Mouse (Mus musculus): ENCODE measurements at regions not wholly inside any gene's neighbourhood (a gene's known extent, or its start where the extent isn't known, plus 50 kb on each side); places are given as distances from the start of the nearest gene placed in this dataset.

DNA sequence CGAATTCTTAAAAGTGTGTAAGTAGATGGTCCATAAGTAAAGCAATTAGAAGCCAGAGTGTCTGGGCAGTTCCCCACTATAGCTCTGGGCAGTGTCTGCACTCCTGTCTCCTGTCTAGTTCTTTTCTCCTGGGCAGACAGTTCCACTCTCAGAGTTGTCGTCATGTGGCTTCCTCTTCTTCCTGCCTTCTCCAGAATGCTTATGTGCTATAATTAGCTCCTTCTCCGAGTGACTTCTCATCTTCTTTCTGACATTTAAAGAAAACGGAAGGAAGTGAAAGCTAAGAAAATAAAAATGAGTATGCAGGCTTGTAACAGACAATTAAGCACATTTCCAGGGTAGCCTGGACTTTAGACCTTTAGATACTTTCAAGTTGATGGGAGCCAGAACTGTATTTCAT is 155.1 kb upstream of the Tnfaip3 start:
- 0 out of 2 replicates have a peak overlapping the region, but pooled peaks have one; percentile 36 for H3K27ac ChIP-seq (ENCODE audit: insufficient read depth, low read length)
- H3K4me1 ChIP-seq (ENCODE audit: control insufficient read depth, insufficient read depth, low read length): peaks cover 15% of the 10 kb centered on the region
- H3K4me3 ChIP-seq (ENCODE audit: insufficient read depth, low read length): no peak overlapping the region
- TF ChIP-seq POLR2A (IDR thresholded peaks at IDR 0.05; ENCODE audit: low read depth, low read length) (no peak), CTCF (IDR thresholded peaks at IDR 0.05; ENCODE audit: borderline replicate concordance, insufficient read depth, low read length) (no peak)

DNA sequence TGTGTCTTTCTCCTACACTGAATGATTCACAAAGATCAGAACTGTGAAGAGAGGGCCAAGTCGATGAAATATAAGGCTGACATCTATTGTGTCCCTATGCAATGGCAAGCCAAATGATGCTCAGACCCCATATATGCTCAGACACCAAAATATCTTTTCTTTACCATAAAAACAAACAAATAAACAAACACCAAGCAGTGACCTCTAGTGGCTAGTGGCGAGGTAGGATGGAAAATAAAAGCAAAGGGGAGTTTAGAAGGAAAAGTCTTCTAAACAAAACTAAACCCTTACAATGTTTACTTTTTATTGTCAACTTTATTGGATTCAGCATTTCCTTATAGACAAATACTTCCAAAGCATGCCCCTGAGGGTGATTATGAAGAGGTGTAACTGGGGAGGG is 153.8 kb upstream of the Tnfaip3 start:
- Histone ChIP-seq H3K4me1 (ENCODE audit: control insufficient read depth, insufficient read depth, low read length) (peaks cover 15% of the 10 kb centered on the region), H3K27ac (ENCODE audit: insufficient read depth, low read length) (no peak overlapping the region), H3K4me3 (ENCODE audit: insufficient read depth, low read length) (no peak overlapping the region)
- no peak for TF ChIP-seq POLR2A (IDR thresholded peaks at IDR 0.05; ENCODE audit: low read depth, low read length)
- TF ChIP-seq CTCF (IDR thresholded peaks at IDR 0.05; ENCODE audit: borderline replicate concordance, insufficient read depth, low read length): no peak

DNA sequence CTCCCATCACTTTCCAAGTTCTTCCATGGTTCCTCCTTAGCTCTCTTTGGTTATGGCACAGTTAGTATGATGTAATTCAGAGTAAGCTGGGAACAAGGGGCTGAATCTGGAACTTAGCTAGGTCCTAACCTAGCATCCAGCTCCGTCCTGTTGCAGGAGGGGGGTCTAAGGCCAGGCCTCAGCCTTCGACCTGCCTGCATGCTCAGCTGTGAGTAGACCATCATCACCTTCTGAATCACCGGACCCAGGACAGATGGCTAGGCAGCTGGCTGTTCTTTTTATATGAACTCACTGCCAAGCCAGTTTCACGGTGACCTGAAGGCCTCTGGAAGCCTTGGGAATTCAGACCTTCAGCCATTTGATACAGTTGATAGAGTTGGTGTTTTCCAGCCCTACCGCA is 152.9 kb upstream of the Tnfaip3 start:
- Histone ChIP-seq H3K27ac (ENCODE audit: insufficient read depth, low read length) (peak overlapping the region; percentile 98), H3K4me3 (ENCODE audit: insufficient read depth, low read length) (no peak overlapping the region), H3K4me1 (ENCODE audit: control insufficient read depth, insufficient read depth, low read length) (peaks cover 15% of the 10 kb centered on the region)
- TF ChIP-seq CTCF (IDR thresholded peaks at IDR 0.05; ENCODE audit: borderline replicate concordance, insufficient read depth, low read length): no peak
- no peak for TF ChIP-seq POLR2A (IDR thresholded peaks at IDR 0.05; ENCODE audit: low read depth, low read length)

DNA sequence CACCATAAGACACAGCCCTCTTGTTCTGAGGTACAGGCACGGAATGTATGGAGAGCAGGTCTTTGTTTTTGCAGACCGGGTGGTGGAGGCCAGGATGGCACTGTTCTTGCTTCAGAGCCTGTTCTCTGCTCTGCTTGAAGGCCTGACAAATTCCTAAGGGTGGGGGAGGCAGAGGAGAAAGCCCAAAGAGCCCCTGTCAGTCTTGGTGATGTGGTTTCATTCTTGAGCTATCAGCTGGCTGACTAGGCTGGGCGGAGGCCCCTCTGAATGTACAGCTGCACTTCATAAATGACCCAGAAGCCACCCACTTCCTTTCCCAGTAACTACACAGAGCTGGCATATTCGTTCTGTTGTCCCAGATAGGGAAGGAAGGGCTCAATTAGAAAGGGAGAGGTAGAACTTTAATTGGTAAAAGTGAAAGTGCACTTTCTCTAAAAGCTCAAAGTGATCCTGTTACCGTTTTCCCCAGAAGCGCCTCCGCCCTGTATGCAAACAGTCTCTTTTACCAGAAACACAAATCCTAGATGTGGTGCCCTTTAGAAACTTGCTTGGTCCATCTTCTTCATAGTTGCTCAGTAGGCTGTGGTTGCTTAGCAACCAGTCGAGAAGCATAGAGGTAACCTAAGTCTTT is 152.3 kb upstream of the Tnfaip3 start:
- Histone ChIP-seq H3K4me3 (ENCODE audit: insufficient read depth, low read length) (no peak overlapping the region), H3K27ac (ENCODE audit: insufficient read depth, low read length) (peak overlapping the region; percentile 98), H3K4me1 (ENCODE audit: control insufficient read depth, insufficient read depth, low read length) (peaks cover 15% of the 10 kb centered on the region)
- TF ChIP-seq POLR2A (IDR thresholded peaks at IDR 0.05; ENCODE audit: low read depth, low read length): 0 out of 2 replicates have a peak, but pooled peaks have one; percentile 27
- TF ChIP-seq CTCF (IDR thresholded peaks at IDR 0.05; ENCODE audit: borderline replicate concordance, insufficient read depth, low read length): no peak

DNA sequence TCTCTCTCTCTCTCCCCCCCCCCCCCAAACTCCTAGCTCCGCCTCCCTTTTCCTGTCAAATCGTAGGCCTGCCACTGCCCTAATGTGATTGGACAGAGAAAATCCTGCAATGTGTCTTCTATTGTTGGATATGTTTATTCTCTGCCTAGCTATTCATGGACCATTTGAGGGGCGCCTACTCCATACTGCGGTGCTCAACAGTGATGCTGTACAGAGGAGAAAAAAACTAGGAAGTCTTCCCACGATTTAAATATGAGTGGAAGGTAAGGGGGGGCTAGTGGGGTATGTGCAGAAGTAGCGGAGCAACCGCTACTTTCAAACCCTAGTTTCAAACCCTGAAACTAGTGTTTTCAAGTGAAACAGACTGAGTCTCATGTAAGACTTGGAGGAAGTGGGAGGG is 151.6 kb upstream of the Tnfaip3 start:
- Histone ChIP-seq H3K4me3 (ENCODE audit: insufficient read depth, low read length) (no peak overlapping the region), H3K27ac (ENCODE audit: insufficient read depth, low read length) (peak overlapping the region; percentile 91), H3K4me1 (ENCODE audit: control insufficient read depth, insufficient read depth, low read length) (peaks cover 17% of the 10 kb centered on the region)
- TF ChIP-seq CTCF (IDR thresholded peaks at IDR 0.05; ENCODE audit: borderline replicate concordance, insufficient read depth, low read length): no peak
- TF ChIP-seq POLR2A (IDR thresholded peaks at IDR 0.05; ENCODE audit: low read depth, low read length): no peak

DNA sequence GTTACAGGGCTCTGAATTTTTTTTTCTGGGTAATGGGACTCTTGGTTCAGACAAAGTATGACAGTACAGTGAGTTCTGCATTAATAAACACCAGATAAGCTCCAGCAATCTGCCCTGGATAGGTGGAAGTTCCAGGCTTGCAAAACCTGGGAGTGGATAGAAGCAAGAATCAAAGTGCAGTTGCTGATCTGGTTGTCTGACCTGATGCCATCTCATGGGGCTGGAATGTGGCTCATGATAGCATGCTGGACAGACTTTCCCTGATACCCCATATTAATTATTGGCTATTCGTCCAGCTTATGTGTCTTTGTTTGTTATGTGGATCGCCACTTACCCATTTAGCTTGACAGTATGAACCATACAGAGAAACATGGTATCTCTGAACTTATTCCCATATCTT is 146.6 kb upstream of the Tnfaip3 start:
- no peak for TF ChIP-seq POLR2A (IDR thresholded peaks at IDR 0.05; ENCODE audit: low read depth, low read length)
- no peak for TF ChIP-seq CTCF (IDR thresholded peaks at IDR 0.05; ENCODE audit: borderline replicate concordance, insufficient read depth, low read length)
- H3K4me3 ChIP-seq (ENCODE audit: insufficient read depth, low read length): no peak overlapping the region
- peaks cover 6% of the 10 kb centered on the region; the same call in 1 of the 2 replicates for H3K4me1 ChIP-seq (ENCODE audit: control insufficient read depth, insufficient read depth, low read length)
- no peak overlapping the region for H3K27ac ChIP-seq (ENCODE audit: insufficient read depth, low read length)

DNA sequence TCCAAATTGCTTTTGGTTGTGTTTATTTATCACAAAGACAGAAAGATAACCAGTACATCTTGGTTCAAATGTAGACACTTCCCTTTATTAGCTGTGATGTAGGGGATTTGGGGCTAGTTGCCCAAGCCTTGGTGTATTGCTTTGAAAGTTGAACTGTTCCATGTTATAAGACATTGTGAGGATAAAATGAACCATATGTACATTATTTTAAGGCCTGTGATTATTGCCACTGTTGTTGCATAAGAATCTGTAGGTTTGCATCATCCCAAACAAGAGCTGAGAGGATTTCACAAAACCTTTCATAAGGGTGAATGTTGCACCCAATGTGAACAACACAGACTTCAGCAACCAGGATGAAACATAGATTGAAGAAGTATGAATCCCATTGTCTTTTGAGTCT is 145.7 kb upstream of the Tnfaip3 start:
- Histone ChIP-seq H3K4me3 (ENCODE audit: insufficient read depth, low read length) (no peak overlapping the region), H3K27ac (ENCODE audit: insufficient read depth, low read length) (no peak overlapping the region), H3K4me1 (ENCODE audit: control insufficient read depth, insufficient read depth, low read length) (peaks cover 6% of the 10 kb centered on the region; the same call in 1 of the 2 replicates)
- TF ChIP-seq CTCF (IDR thresholded peaks at IDR 0.05; ENCODE audit: borderline replicate concordance, insufficient read depth, low read length) (no peak), POLR2A (IDR thresholded peaks at IDR 0.05; ENCODE audit: low read depth, low read length) (no peak)

DNA sequence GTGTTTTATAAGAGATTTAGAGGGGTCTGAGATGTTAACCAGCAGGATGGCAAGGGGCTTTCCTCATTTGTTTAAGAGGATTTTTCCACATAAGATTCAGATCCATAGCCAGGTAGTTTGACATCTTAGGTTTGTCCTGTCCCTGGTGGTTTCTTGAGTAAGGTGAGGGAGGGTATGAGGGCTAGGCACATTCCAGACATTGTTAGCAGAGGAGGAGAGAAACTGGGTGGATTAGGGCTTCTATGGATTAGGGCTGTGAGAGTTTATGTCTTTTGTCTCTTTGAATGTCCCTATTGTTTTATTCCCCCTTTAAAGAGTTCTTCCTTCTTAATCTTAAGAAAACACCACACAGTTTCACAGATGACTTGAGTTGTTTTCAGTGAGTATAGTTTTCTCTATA is 138.6 kb upstream of the Tnfaip3 start:
- Histone ChIP-seq H3K4me3 (ENCODE audit: insufficient read depth, low read length) (no peak overlapping the region), H3K27ac (ENCODE audit: insufficient read depth, low read length) (no peak overlapping the region), H3K4me1 (ENCODE audit: control insufficient read depth, insufficient read depth, low read length) (peaks cover 9% of the 10 kb centered on the region)
- TF ChIP-seq CTCF (IDR thresholded peaks at IDR 0.05; ENCODE audit: borderline replicate concordance, insufficient read depth, low read length) (no peak), POLR2A (IDR thresholded peaks at IDR 0.05; ENCODE audit: low read depth, low read length) (no peak)

DNA sequence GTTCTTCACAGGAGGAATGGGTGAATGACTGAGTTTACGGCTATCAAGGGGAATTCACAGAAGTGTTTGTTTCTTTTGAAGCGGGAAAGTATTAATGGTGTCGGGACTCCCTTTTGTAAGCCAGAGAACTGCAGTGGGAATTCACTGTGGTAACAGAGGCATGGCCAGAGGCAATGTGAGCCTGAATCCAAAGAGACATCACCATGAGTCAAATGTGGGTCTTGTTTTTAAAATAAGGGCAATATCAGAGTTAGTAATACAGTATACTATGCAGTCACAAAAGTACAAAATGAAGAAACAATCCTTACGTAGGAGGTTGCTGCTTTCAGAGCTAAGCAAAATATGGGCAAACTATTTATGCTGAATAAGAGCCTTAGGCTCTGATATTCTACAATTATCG is 137.3 kb upstream of the Tnfaip3 start:
- Histone ChIP-seq H3K4me3 (ENCODE audit: insufficient read depth, low read length) (no peak overlapping the region), H3K27ac (ENCODE audit: insufficient read depth, low read length) (peak overlapping the region; percentile 87), H3K4me1 (ENCODE audit: control insufficient read depth, insufficient read depth, low read length) (peaks cover 11% of the 10 kb centered on the region)
- TF ChIP-seq POLR2A (IDR thresholded peaks at IDR 0.05; ENCODE audit: low read depth, low read length) (no peak), CTCF (IDR thresholded peaks at IDR 0.05; ENCODE audit: borderline replicate concordance, insufficient read depth, low read length) (no peak)

DNA sequence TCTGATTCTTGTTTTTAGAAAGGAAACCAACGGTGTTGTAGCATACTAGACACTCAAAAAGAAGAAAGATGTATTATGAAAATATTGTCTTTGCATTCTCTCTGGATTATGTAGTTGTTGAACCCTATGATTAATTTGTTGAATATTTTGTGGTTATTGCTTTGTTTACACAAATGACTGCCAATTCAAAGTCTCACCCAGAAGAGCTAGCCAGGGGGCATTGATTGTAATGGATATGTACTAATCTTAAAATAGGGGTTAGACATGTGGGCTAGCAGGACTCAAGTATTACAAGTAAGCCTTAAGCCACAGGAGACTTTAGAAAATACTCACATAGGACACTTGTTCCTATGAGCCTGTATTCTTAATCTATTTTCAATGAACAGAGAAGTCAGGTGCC is 135.3 kb upstream of the Tnfaip3 start:
- H3K27ac ChIP-seq (ENCODE audit: insufficient read depth, low read length): peak overlapping the region; percentile 78; the same call in 1 of the 2 replicates
- peaks cover 11% of the 10 kb centered on the region for H3K4me1 ChIP-seq (ENCODE audit: control insufficient read depth, insufficient read depth, low read length)
- H3K4me3 ChIP-seq (ENCODE audit: insufficient read depth, low read length): no peak overlapping the region
- TF ChIP-seq POLR2A (IDR thresholded peaks at IDR 0.05; ENCODE audit: low read depth, low read length): no peak
- TF ChIP-seq CTCF (IDR thresholded peaks at IDR 0.05; ENCODE audit: borderline replicate concordance, insufficient read depth, low read length): no peak
